Mouse (Mus musculus) left cerebral cortex, adult 2 months (tissue): Measurements from ENCODE around the gene Dnajb5. TPM values are rescaled to one million over a fixed set of nuclear protein-coding genes. Genes with fewer than 3 reads are reported as not detected.
"Not testable (repeated sequence)": the region's sequence is repeated elsewhere in the genome, so short reads cannot be mapped to it uniquely, and the experiment has no call there.

Source experiments
- DNase-seq, 2 experiments: peaks; one replicate each; pipeline ENCODE4 v3.0.0; 2021 to 2022; ENCODE audit warnings: low spot score in 2 of 2, mixed read lengths in 1 of 2; ENCODE audit errors: extremely low spot score in 1 of 2
- H3K27ac ChIP-seq: fragments of 200-600 bp; 2 replicates; pipeline ENCODE4 v1.8.1; 2022
- H3K4me3 ChIP-seq: fragments of 200-600 bp; 2 replicates; pipeline ENCODE4 v1.8.1; 2022
- CTCF ChIP-seq: fragments of 200-600 bp; IDR thresholded peaks from 2 replicates; pipeline ENCODE4 v1.8.1; 2022; ENCODE audit warnings: antibody characterized with exemption, mild to moderate bottlenecking, moderate library complexity
- intact Hi-C: fragments of 180-260 bp; cut with DNase I; formaldehyde crosslinking; loops from one replicate; pipeline ENCODE4 v1.15.1; 2025
- total RNA-seq, 2 experiments: library from RNA; stranded (reverse); gene quantifications; 2 replicates each; pipeline ENCODE4 v1.2.3; 2021

The Dnajb5 gene
- total RNA-seq, 2 experiments from 2014 or later = 216 to 338 TPM

GRCm38 (mm10) chr4:42988296-42988695, 38.7 kb downstream of the Dnajb5 start:
- DNase-seq = no peak
- intact Hi-C loops = no loop called here
- Histone ChIP-seq H3K4me3 (no peak overlapping the region), H3K27ac (no peak overlapping the region)
- TF ChIP-seq CTCF = peak; percentile 30

- intact Hi-C loops = no loop called here
- no peak for TF ChIP-seq CTCF
- DNase-seq = no peak
- Histone ChIP-seq H3K4me3 (peak overlapping the region; percentile 81), H3K27ac (no peak overlapping the region)
Observed at GRCm38 (mm10) chr4:42998022-42998421, 48.4 kb downstream of the Dnajb5 start.

GRCm38 (mm10) chr4:42999451-43000140, 50.0 kb downstream of the Dnajb5 start:
- peak; percentile 4; the same call in 1 of the 2 replicates for TF ChIP-seq CTCF
- H3K4me3 ChIP-seq = peak overlapping the region; percentile 81
- peak overlapping the region; percentile 97 for H3K27ac ChIP-seq
- DNase-seq = peak; percentile 61 to 66
- intact Hi-C loops = no loop called here

- DNase-seq = peak; percentile 99
- H3K4me3 ChIP-seq = peak within 1 kb of the TSS; percentile 81
- peak within 1 kb of the TSS; percentile 97 for H3K27ac ChIP-seq
- intact Hi-C loops = not testable (repeated sequence)
Observed at GRCm38 (mm10) chr4:43000141-43000986, 50.8 kb downstream of the Dnajb5 start, which contains the start of gene Vcp. TSS of gene Vcp (minus strand) at chr4:43000507.

GRCm38 (mm10) chr4:43001272-43001671, 51.7 kb downstream of the Dnajb5 start:
- TF ChIP-seq CTCF = no peak
- no peak for DNase-seq
- H3K27ac ChIP-seq = no peak overlapping the region
- intact Hi-C loops = no loop called here
- no peak overlapping the region for H3K4me3 ChIP-seq

- TF ChIP-seq CTCF = no peak
- DNase-seq = no peak
- H3K4me3 ChIP-seq = no peak overlapping the region
- no peak overlapping the region for H3K27ac ChIP-seq
- intact Hi-C loops = no loop called here
Observed at GRCm38 (mm10) chr4:43002756-43003439, 53.3 kb downstream of the Dnajb5 start.

- no peak for TF ChIP-seq CTCF
- no peak overlapping the region for H3K27ac ChIP-seq
Observed at GRCm38 (mm10) chr4:43004951-43005350, 55.3 kb downstream of the Dnajb5 start.

GRCm38 (mm10) chr4:43005765-43006164, 56.2 kb downstream of the Dnajb5 start:
- TF ChIP-seq CTCF = peak; percentile 60
- Histone ChIP-seq H3K4me3 (no peak overlapping the region), H3K27ac (no peak overlapping the region)
- no peak for DNase-seq
- intact Hi-C loops = no loop called here

More at GRCm38 (mm10) chr4:43004951-43005350, 55.3 kb downstream of the Dnajb5 start:
- intact Hi-C loops = no loop called here
- no peak for DNase-seq
- H3K4me3 ChIP-seq = no peak overlapping the region

Other genes starting within 250 kb of the Dnajb5 start
- 1 to 10 TPM; 3.0 TPM for gene 4930578G10Rik, start 214.3 kb upstream of the Dnajb5 start, total RNA-seq
- gene Ccl19, start 193.2 kb upstream of the Dnajb5 start, total RNA-seq = under 1 TPM; 0.68 to 0.95 TPM
- not detected for gene Ccl21a, start 175.8 kb upstream of the Dnajb5 start, total RNA-seq
- under 1 TPM in 1 of 2 experiments, not detected in 1; 0.11 TPM for gene Fam205a1, start 95.9 kb upstream of the Dnajb5 start, total RNA-seq
- gene Gm12394, start 93.0 kb upstream of the Dnajb5 start, total RNA-seq = 1 to 10 TPM; 2.3 to 2.4 TPM
- 1 to 10 TPM; 1.0 to 1.8 TPM for gene Fam205c, start 75.6 kb upstream of the Dnajb5 start, total RNA-seq
- 100 to 1,000 TPM; 359 to 380 TPM for gene Phf24, start 33.2 kb upstream of the Dnajb5 start, total RNA-seq
- not detected for gene 1700022I11Rik, start 19.8 kb downstream of the Dnajb5 start, total RNA-seq
- 100 to 1,000 TPM; 179 to 186 TPM for gene Vcp, start 50.7 kb downstream of the Dnajb5 start, total RNA-seq
- gene Fancg, start 60.7 kb downstream of the Dnajb5 start, total RNA-seq = 10 to 100 TPM; 15.1 to 17.4 TPM
- 10 to 100 TPM; 30.9 to 31.1 TPM for gene Pigo, start 76.0 kb downstream of the Dnajb5 start, total RNA-seq
- gene Stoml2, start 81.9 kb downstream of the Dnajb5 start, total RNA-seq = 100 to 1,000 TPM in 1 of 2 experiments, 10 to 100 TPM in 1; 97.4 to 104 TPM
- gene Fam214b, start 96.4 kb downstream of the Dnajb5 start, total RNA-seq = 10 to 100 TPM; 39.0 to 39.7 TPM
- 10 to 100 TPM; 68.1 to 70.9 TPM for gene Unc13b, start 109.1 kb downstream of the Dnajb5 start, total RNA-seq